8 mouse cellular contexts compared by ENCODE assay signal in genomic region chr15:84663685-84664060, GRCm38 (mm10). TPM values are rescaled to one million over a fixed set of nuclear protein-coding genes. Genes with fewer than 3 reads are reported as not detected.
DNase-seq lines count a peak whose midpoint lies in the region; ATAC-seq and TF ChIP-seq lines count a peak whose summit lies in the region.

No protein-coding gene starts in this region.

- H3K27me3 ChIP-seq in cerebellum, adult 2 months (ENCODE audit: control insufficient read depth, insufficient read depth, low read length), result no peaks in the 10 kb centered on the region
- H3K27me3 ChIP-seq in lung, postnatal 0 days (replicated peaks; ENCODE audit: insufficient read depth, low read length), result no peaks in the 10 kb centered on the region
- peaks cover 8% of the 10 kb centered on the region; the same call in 1 of the 2 replicates for H3K27me3 ChIP-seq in limb, embryonic 15.5 days
- H3K27me3 ChIP-seq in stomach, embryonic 15.5 days (replicated peaks), result peaks cover 7% of the 10 kb centered on the region; the same call in 1 of the 2 replicates

- no peak for DNase-seq in cerebellum, adult 2 months
- no peak for DNase-seq in cerebellum, postnatal 36 days
- DNase-seq in lung, postnatal 0 days (ENCODE audit: low spot score), result no peak
- DNase-seq in lung, postnatal 36 days, result no peak
- DNase-seq in frontal cortex, postnatal 10 days (ENCODE audit: low spot score in 2 of 2), result no peak

- H3K4me1 ChIP-seq in cerebellum, adult 2 months (ENCODE audit: control insufficient read depth, insufficient read depth, low read length), result peaks cover 8% of the 10 kb centered on the region
- no peaks in the 10 kb centered on the region for H3K4me1 ChIP-seq in lung, postnatal 0 days (ENCODE audit: insufficient read depth, low read depth, low read length)
- H3K4me1 ChIP-seq in limb, embryonic 15.5 days, result peaks cover 27% of the 10 kb centered on the region
- H3K4me1 ChIP-seq in stomach, embryonic 15.5 days, result peaks cover 4% of the 10 kb centered on the region

- no peak for TF ChIP-seq POLR2A in cerebellum, adult 2 months (IDR thresholded peaks at IDR 0.05; ENCODE audit: borderline replicate concordance, insufficient read depth, low read length)

- no peak overlapping the region; the same call in 1 of the 2 replicates for H3K27ac ChIP-seq in cerebellum, adult 2 months (ENCODE audit: insufficient read depth, low read length)
- no peak overlapping the region for H3K27ac ChIP-seq in lung, postnatal 0 days (ENCODE audit: low read length)
- H3K27ac ChIP-seq in limb, embryonic 15.5 days, result no peak overlapping the region
- H3K27ac ChIP-seq in stomach, embryonic 15.5 days, result no peak overlapping the region

- no peak for TF ChIP-seq CTCF in cerebellum, adult 2 months (IDR thresholded peaks at IDR 0.05; ENCODE audit: borderline replicate concordance, insufficient read depth, low read depth, low read length)
- no peak for TF ChIP-seq CTCF in lung, postnatal 0 days (IDR thresholded peaks at IDR 0.05)

- 0 out of 2 replicates have a peak, but pooled peaks have one; percentile 1 for ATAC-seq in lung, postnatal 0 days
- no peak for ATAC-seq in limb, embryonic 15.5 days (ENCODE audit: insufficient number of reproducible peaks, low FRiP score, low TSS enrichment, low read depth)
- no peak; the same call in 1 of the 2 replicates for ATAC-seq in stomach, embryonic 15.5 days (ENCODE audit: insufficient read depth, low FRiP score, low read depth)
- no peak for ATAC-seq in erythroid progenitor cell, adult 5-6 weeks (replicated peaks; ENCODE audit: low FRiP score, poor library complexity, severe bottlenecking)

- peak overlapping the region; percentile 30 for H3K4me3 ChIP-seq in cerebellum, adult 2 months (replicated peaks; ENCODE audit: insufficient read depth, low read depth, low read length)
- H3K4me3 ChIP-seq in lung, postnatal 0 days (ENCODE audit: low read depth, low read length), result peak overlapping the region; percentile 42
- H3K4me3 ChIP-seq in limb, embryonic 15.5 days, result peak overlapping the region; percentile 56
- H3K4me3 ChIP-seq in stomach, embryonic 15.5 days (replicated peaks), result peak overlapping the region; percentile 56

- no peaks in the 10 kb centered on the region for H3K9me3 ChIP-seq in lung, postnatal 0 days (ENCODE audit: low read length)
- H3K9me3 ChIP-seq in limb, embryonic 15.5 days, result no peaks in the 10 kb centered on the region
- H3K9me3 ChIP-seq in stomach, embryonic 15.5 days, result no peaks in the 10 kb centered on the region

- H3K4me2 ChIP-seq in lung, postnatal 0 days (replicated peaks; ENCODE audit: low read depth, low read length), result peak overlapping the region; percentile 76
- peak overlapping the region; percentile 87 for H3K4me2 ChIP-seq in limb, embryonic 15.5 days
- H3K4me2 ChIP-seq in stomach, embryonic 15.5 days, result peak overlapping the region; percentile 85

- TF ChIP-seq EP300 in lung, postnatal 0 days (IDR thresholded peaks at IDR 0.05), result no peak

- no peaks in the 10 kb centered on the region for H3K36me3 ChIP-seq in lung, postnatal 0 days (ENCODE audit: insufficient read depth, low read length)
- H3K36me3 ChIP-seq in limb, embryonic 15.5 days, result no peaks in the 10 kb centered on the region
- H3K36me3 ChIP-seq in stomach, embryonic 15.5 days, result no peaks in the 10 kb centered on the region

- H3K9ac ChIP-seq in lung, postnatal 0 days (replicated peaks; ENCODE audit: low read depth), result no peak overlapping the region
- no peak overlapping the region for H3K9ac ChIP-seq in limb, embryonic 15.5 days
- no peak overlapping the region for H3K9ac ChIP-seq in stomach, embryonic 15.5 days

- WGBS in cerebellum, adult 2 months, result 59% methylated on average over 10 of the region's 10 CpGs
- 64% methylated on average over 10 of the region's 10 CpGs for WGBS in lung, postnatal 0 days
- WGBS in limb, embryonic 15.5 days, result 53% methylated on average over 10 of the region's 10 CpGs
- WGBS in stomach, embryonic 15.5 days, result 52% methylated on average over 10 of the region's 10 CpGs

RNA-seq across cellular contexts. Expression of gene Prr5, which starts 5.7 kb away (rescaled TPM):
- 13.5 and 14.9 TPM in 2 replicates for polyA plus RNA-seq in cerebellum, adult 2 months (2012; rRNA removed)
- polyA plus RNA-seq in lung, postnatal 0 days (2015; fragmentation: Nextera tagmentation; extraction: Ambion mirVana), result 8.8 and 9.2 TPM in 2 replicates
- 34.5 and 36.3 TPM in 2 replicates for polyA plus RNA-seq in limb, embryonic 15.5 days (2015; fragmentation: Nextera tagmentation; extraction: Ambion mirVana)
- polyA plus RNA-seq in stomach, embryonic 15.5 days (2015; fragmentation: Nextera tagmentation; extraction: Ambion mirVana), result 40.1 and 42.1 TPM in 2 replicates
- 5.4 TPM in 1 of 2 replicates, not detected in the other for total RNA-seq in erythroid progenitor cell, adult 5-6 weeks (2015; ENCODE audit: low replicate concordance)
- total RNA-seq in erythroid progenitor cell, adult 5-6 weeks (2017; ENCODE audit: low replicate concordance), result 0.39 TPM in 1 of 2 replicates, not detected in the other

RNA-seq across cellular contexts. Expression of gene Arhgap8, which starts 56.2 kb away (rescaled TPM):
- 0.18 and 0.27 TPM in 2 replicates for polyA plus RNA-seq in cerebellum, adult 2 months (2012; rRNA removed)
- polyA plus RNA-seq in lung, postnatal 0 days (2015; fragmentation: Nextera tagmentation; extraction: Ambion mirVana), result 15.9 and 19.4 TPM in 2 replicates
- polyA plus RNA-seq in limb, embryonic 15.5 days (2015; fragmentation: Nextera tagmentation; extraction: Ambion mirVana), result 6.1 and 6.6 TPM in 2 replicates
- 10.3 and 11.4 TPM in 2 replicates for polyA plus RNA-seq in stomach, embryonic 15.5 days (2015; fragmentation: Nextera tagmentation; extraction: Ambion mirVana)
- total RNA-seq in erythroid progenitor cell, adult 5-6 weeks (2015; ENCODE audit: low replicate concordance), result not detected in 2 replicates
- not detected in 2 replicates for total RNA-seq in erythroid progenitor cell, adult 5-6 weeks (2017; ENCODE audit: low replicate concordance)
